ENCODE assay signal across 9 mouse cellular contexts in genomic region chr17:26549148-26549809, GRCm38 (mm10). TPM values are rescaled to one million over a fixed set of nuclear protein-coding genes. Genes with fewer than 3 reads are reported as not detected.
DNase-seq lines count a peak whose midpoint lies in the region; ATAC-seq and TF ChIP-seq lines count a peak whose summit lies in the region.
"Had no signal": no experiment of that assay in that cellular context is flagged by ENCODE, and none has a peak within 500 bp of the region (broad histone marks: within the 10 kb centered on the region; RNA-seq: fewer than 3 reads in every experiment).

No protein-coding gene starts in this region.

- peak; percentile 51 for DNase-seq in lung, embryonic 14.5 days
- DNase-seq in lung, adult 2 months: no peak
- DNase-seq in embryonic facial prominence, embryonic 14.5 days (ENCODE audit: low spot score): peak; percentile 52
- no peak for DNase-seq in limb, embryonic 10.5 days (ENCODE audit: low spot score)
- DNase-seq in thymus, postnatal 14 days: no peak
- DNase-seq in right cerebral cortex, postnatal 14 days: no peak

- H3K4me1 ChIP-seq in lung, embryonic 14.5 days (ENCODE audit: insufficient read depth): no peaks in the 10 kb centered on the region
- peaks cover 7% of the 10 kb centered on the region for H3K4me1 ChIP-seq in lung, adult 2 months (ENCODE audit: control insufficient read depth, insufficient read depth, low read length)
- H3K4me1 ChIP-seq in embryonic facial prominence, embryonic 14.5 days (ENCODE audit: control insufficient read depth, insufficient read depth, low read length): peaks cover 4% of the 10 kb centered on the region; the same call in 1 of the 2 replicates
- H3K4me1 ChIP-seq in limb, embryonic 10.5 days: peaks cover 20% of the 10 kb centered on the region
- H3K4me1 ChIP-seq in stomach, embryonic 16.5 days (ENCODE audit: control insufficient read depth, insufficient read depth, low read length): peaks cover 13% of the 10 kb centered on the region
- no peaks in the 10 kb centered on the region for H3K4me1 ChIP-seq in midbrain, embryonic 15.5 days

- ATAC-seq in lung, embryonic 14.5 days (ENCODE audit: insufficient read depth): peak; percentile 62; the same call in 1 of the 2 replicates
- ATAC-seq in embryonic facial prominence, embryonic 14.5 days (ENCODE audit: low read depth): no peak
- ATAC-seq in stomach, embryonic 16.5 days (ENCODE audit: insufficient read depth, low FRiP score): no peak
- no peak for ATAC-seq in midbrain, embryonic 15.5 days (replicated peaks)

- no peaks in the 10 kb centered on the region for H3K27me3 ChIP-seq in lung, embryonic 14.5 days (ENCODE audit: insufficient read depth, low read length)
- H3K27me3 ChIP-seq in embryonic facial prominence, embryonic 14.5 days (replicated peaks; ENCODE audit: control insufficient read depth, insufficient read depth, low read length): no peaks in the 10 kb centered on the region
- H3K27me3 ChIP-seq in limb, embryonic 10.5 days (ENCODE audit: low read depth, poor library complexity, severe bottlenecking): peaks cover 17% of the 10 kb centered on the region; the same call in 1 of the 2 replicates
- H3K27me3 ChIP-seq in stomach, embryonic 16.5 days (ENCODE audit: control insufficient read depth, insufficient read depth, low read length): no peaks in the 10 kb centered on the region
- H3K27me3 ChIP-seq in midbrain, embryonic 15.5 days (replicated peaks): no peaks in the 10 kb centered on the region; the same call in 1 of the 2 replicates

- H3K36me3 ChIP-seq in lung, embryonic 14.5 days (ENCODE audit: insufficient read depth): no peaks in the 10 kb centered on the region
- no peaks in the 10 kb centered on the region for H3K36me3 ChIP-seq in embryonic facial prominence, embryonic 14.5 days (ENCODE audit: control insufficient read depth, insufficient read depth, low read length)
- no peaks in the 10 kb centered on the region for H3K36me3 ChIP-seq in limb, embryonic 10.5 days
- H3K36me3 ChIP-seq in stomach, embryonic 16.5 days (ENCODE audit: control insufficient read depth, insufficient read depth, low read length): no peaks in the 10 kb centered on the region
- H3K36me3 ChIP-seq in midbrain, embryonic 15.5 days (replicated peaks): no peaks in the 10 kb centered on the region
- H3K36me3 ChIP-seq: hindbrain, embryonic 10.5 days had no signal

- TF ChIP-seq CTCF in lung, embryonic 14.5 days (IDR thresholded peaks at IDR 0.05; ENCODE audit: low read depth): no peak
- no peak for TF ChIP-seq CTCF in lung, adult 2 months (IDR thresholded peaks at IDR 0.05; ENCODE audit: insufficient read depth, low read length)

- peak overlapping the region; percentile 20; the same call in 1 of the 2 replicates for H3K4me2 ChIP-seq in lung, embryonic 14.5 days
- H3K4me2 ChIP-seq in embryonic facial prominence, embryonic 14.5 days (ENCODE audit: low read depth, low read length): no peak overlapping the region
- no peak overlapping the region for H3K4me2 ChIP-seq in stomach, embryonic 16.5 days (ENCODE audit: low read depth, low read length)
- H3K4me2 ChIP-seq in midbrain, embryonic 15.5 days: no peak overlapping the region

- H3K4me3 ChIP-seq in lung, embryonic 14.5 days (ENCODE audit: low read depth, low read length): no peak overlapping the region
- H3K4me3 ChIP-seq in lung, adult 2 months (replicated peaks; ENCODE audit: extremely low read depth, low read depth, low read length): no peak overlapping the region
- H3K4me3 ChIP-seq in embryonic facial prominence, embryonic 14.5 days (ENCODE audit: low read depth, low read length): no peak overlapping the region
- 0 out of 2 replicates have a peak overlapping the region, but pooled peaks have one; percentile 12 for H3K4me3 ChIP-seq in limb, embryonic 10.5 days
- H3K4me3 ChIP-seq in stomach, embryonic 16.5 days (replicated peaks; ENCODE audit: low read length): no peak overlapping the region
- H3K4me3 ChIP-seq in midbrain, embryonic 15.5 days: no peak overlapping the region
- H3K4me3 ChIP-seq: hindbrain, embryonic 10.5 days had no signal

- WGBS in lung, embryonic 14.5 days: 7% methylated on average over 12 of the region's 12 CpGs
- WGBS in lung, adult 2 months: 27% methylated on average over 12 of the region's 12 CpGs
- WGBS in embryonic facial prominence, embryonic 14.5 days: 13% methylated on average over 12 of the region's 12 CpGs
- 7% methylated on average over 12 of the region's 12 CpGs for WGBS in limb, embryonic 10.5 days
- WGBS in stomach, embryonic 16.5 days: 11% methylated on average over 12 of the region's 12 CpGs
- 15% methylated on average over 12 of the region's 12 CpGs for WGBS in midbrain, embryonic 15.5 days

- H3K27ac ChIP-seq in lung, embryonic 14.5 days (ENCODE audit: low read depth): no peak overlapping the region
- no peak overlapping the region for H3K27ac ChIP-seq in embryonic facial prominence, embryonic 14.5 days (replicated peaks; ENCODE audit: low read depth, low read length)
- H3K27ac ChIP-seq in limb, embryonic 10.5 days: peak overlapping the region; percentile 36; the same call in 1 of the 2 replicates
- H3K27ac ChIP-seq in stomach, embryonic 16.5 days (ENCODE audit: low read length): peak overlapping the region; percentile 25; the same call in 1 of the 2 replicates
- no peak overlapping the region for H3K27ac ChIP-seq in midbrain, embryonic 15.5 days
- H3K27ac ChIP-seq: hindbrain, embryonic 10.5 days had no signal

- TF ChIP-seq POLR2A in lung, adult 2 months (IDR thresholded peaks at IDR 0.05; ENCODE audit: borderline replicate concordance, extremely low read depth, low read depth, low read length): no peak

- no peaks in the 10 kb centered on the region for H3K9me3 ChIP-seq in lung, embryonic 14.5 days (ENCODE audit: low read depth, low read length)
- no peaks in the 10 kb centered on the region for H3K9me3 ChIP-seq in embryonic facial prominence, embryonic 14.5 days (ENCODE audit: control insufficient read depth, low read length)
- H3K9me3 ChIP-seq in limb, embryonic 10.5 days (replicated peaks): no peaks in the 10 kb centered on the region
- H3K9me3 ChIP-seq in stomach, embryonic 16.5 days (replicated peaks; ENCODE audit: control insufficient read depth, low read length): no peaks in the 10 kb centered on the region
- no peaks in the 10 kb centered on the region for H3K9me3 ChIP-seq in midbrain, embryonic 15.5 days
- H3K9me3 ChIP-seq: hindbrain, embryonic 10.5 days had no signal

- H3K9ac ChIP-seq in lung, embryonic 14.5 days: no peak overlapping the region
- H3K9ac ChIP-seq in embryonic facial prominence, embryonic 14.5 days (ENCODE audit: low read depth, low read length): no peak overlapping the region
- no peak overlapping the region for H3K9ac ChIP-seq in stomach, embryonic 16.5 days (ENCODE audit: low read length)
- no peak overlapping the region for H3K9ac ChIP-seq in midbrain, embryonic 15.5 days

RNA-seq across cellular contexts. Expression of gene Ergic1, which starts 12.0 kb away (rescaled TPM):
- 125 and 127 TPM in 2 replicates for polyA plus RNA-seq in lung, embryonic 14.5 days (2014; fragmentation: Nextera tagmentation; extraction: Ambion mirVana)
- 86.3 and 93.3 TPM in 2 replicates for polyA plus RNA-seq in lung, adult 2 months (2012; rRNA removed)
- polyA plus RNA-seq in embryonic facial prominence, embryonic 14.5 days (2014; fragmentation: Nextera tagmentation; extraction: Ambion mirVana): 149 and 164 TPM in 2 replicates
- polyA plus RNA-seq in limb, embryonic 10.5 days (2016; fragmentation: Nextera tagmentation; extraction: Ambion mirVana): 114 and 121 TPM in 2 replicates
- polyA plus RNA-seq in stomach, embryonic 16.5 days (2015; fragmentation: Nextera tagmentation; extraction: Ambion mirVana): 111 and 116 TPM in 2 replicates
- polyA plus RNA-seq in midbrain, embryonic 15.5 days (2015; fragmentation: Nextera tagmentation; extraction: Ambion mirVana): 100 and 109 TPM in 2 replicates

RNA-seq across cellular contexts. Expression of gene Dusp1, which starts 12.6 kb away (rescaled TPM):
- polyA plus RNA-seq in lung, embryonic 14.5 days (2014; fragmentation: Nextera tagmentation; extraction: Ambion mirVana): 19.7 and 24.5 TPM in 2 replicates
- polyA plus RNA-seq in lung, adult 2 months (2012; rRNA removed): 233 and 359 TPM in 2 replicates
- 25.4 and 27.3 TPM in 2 replicates for polyA plus RNA-seq in embryonic facial prominence, embryonic 14.5 days (2014; fragmentation: Nextera tagmentation; extraction: Ambion mirVana)
- polyA plus RNA-seq in limb, embryonic 10.5 days (2016; fragmentation: Nextera tagmentation; extraction: Ambion mirVana): 23.5 and 26.1 TPM in 2 replicates
- polyA plus RNA-seq in stomach, embryonic 16.5 days (2015; fragmentation: Nextera tagmentation; extraction: Ambion mirVana): 18.3 and 20.4 TPM in 2 replicates
- polyA plus RNA-seq in midbrain, embryonic 15.5 days (2015; fragmentation: Nextera tagmentation; extraction: Ambion mirVana): 42.5 and 42.8 TPM in 2 replicates

Comparison
In these comparisons a context has a peak if more than half of its experiments do, and no peak if none do; other contexts are left out.
1. DNase-seq: peak in lung, embryonic 14.5 days (single experiment) and embryonic facial prominence, embryonic 14.5 days (single experiment); none in lung, adult 2 months (single experiment), limb, embryonic 10.5 days (single experiment), thymus, postnatal 14 days (single experiment) and right cerebral cortex, postnatal 14 days (single experiment).
2. H3K27ac ChIP-seq: peak in limb, embryonic 10.5 days (single experiment) and stomach, embryonic 16.5 days (single experiment); none in lung, embryonic 14.5 days (single experiment), embryonic facial prominence, embryonic 14.5 days (single experiment) and midbrain, embryonic 15.5 days (single experiment).